Mouse (Mus musculus): Measurements from ENCODE around the gene Slc15a1.

DNA sequence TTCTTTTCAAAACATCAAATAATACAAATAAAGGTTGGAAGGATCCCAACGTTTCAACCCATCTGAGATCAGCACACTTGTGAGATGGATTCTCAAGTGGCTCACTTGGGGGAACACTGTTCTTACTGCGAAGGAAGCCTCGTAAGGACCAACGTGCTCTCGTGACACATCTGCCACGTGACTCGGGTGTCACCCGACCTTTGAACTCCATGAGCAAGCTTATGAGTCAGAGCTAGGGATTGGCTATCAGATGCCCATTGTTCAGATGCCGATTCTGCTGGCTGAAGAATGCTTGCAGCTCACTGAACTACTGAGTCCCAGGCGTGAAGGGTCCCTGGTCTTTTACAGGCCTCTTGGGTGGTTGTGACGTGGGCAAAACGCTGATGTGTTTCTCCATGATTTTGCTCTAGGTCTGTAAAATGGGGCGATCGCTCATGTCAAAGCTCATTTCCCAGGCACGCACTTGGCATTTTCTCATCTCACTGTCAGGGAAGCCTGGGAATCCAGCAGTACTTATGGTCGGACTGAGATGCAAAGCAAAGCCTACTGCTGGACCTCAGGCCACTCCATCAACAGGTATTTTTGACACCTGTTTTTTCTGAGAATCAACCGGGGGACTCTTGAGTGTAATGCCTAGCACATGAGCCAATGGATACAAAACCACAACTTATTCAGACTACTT lies 75.1 kb downstream of the Slc15a1 start:
- TF ChIP-seq CTCF (IDR thresholded peaks at IDR 0.05; ENCODE audit: low read depth, low read length) (no peak), POLR2A (IDR thresholded peaks at IDR 0.05; ENCODE audit: extremely low read depth, insufficient read depth, low read length) (no peak)

Measured in liver, adult 2 months (tissue).